Mouse (Mus musculus): ENCODE results near the gene Syngap1. TPM values are rescaled to one million over a fixed set of nuclear protein-coding genes. Genes with fewer than 3 reads are reported as not detected.

Syngap1 gene
- polyA plus RNA-seq, 2 experiments from 2014 or later = not detected

DNA sequence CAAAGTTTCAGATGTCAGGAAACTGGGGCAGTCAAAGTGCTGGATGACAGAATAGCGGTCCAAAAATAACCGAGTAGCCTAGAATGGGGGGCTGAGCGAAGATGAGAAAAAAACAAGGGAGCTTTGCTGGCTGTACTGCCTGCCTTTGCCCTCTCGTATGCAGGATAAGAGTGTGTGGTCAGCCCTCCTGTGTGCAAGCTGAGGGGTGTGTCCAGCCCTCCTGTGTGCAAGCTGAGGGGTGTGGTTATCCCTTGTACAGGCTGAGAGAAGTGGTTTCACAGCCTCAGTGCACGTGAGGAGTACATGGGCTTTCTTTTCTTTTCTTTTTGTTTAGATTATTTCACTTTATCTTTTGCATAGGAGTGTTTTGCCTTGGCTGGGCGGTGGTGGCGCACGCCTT lies 54.5 kb downstream of the Syngap1 start:
- no peak for ATAC-seq

DNA sequence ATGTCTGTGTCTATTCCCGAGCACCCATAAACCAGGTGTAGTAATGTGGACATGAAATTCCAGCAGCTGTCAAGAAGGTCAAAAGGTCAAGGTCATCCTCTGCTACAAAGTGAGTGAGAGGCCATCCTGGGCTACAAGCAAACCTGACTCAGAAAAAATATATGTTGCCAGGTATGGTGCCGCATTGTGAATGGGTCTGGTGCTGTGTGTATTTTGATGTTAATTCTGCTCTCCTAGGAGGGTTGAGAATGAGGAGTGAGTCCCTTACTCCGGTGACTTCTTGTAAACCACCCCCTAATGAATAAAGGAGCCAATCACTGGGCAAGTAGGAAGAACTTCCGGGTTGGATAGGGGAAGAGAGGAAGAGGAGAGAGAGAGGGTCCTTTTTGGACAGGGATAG lies 56.6 kb downstream of the Syngap1 start:
- no peak for ATAC-seq

DNA sequence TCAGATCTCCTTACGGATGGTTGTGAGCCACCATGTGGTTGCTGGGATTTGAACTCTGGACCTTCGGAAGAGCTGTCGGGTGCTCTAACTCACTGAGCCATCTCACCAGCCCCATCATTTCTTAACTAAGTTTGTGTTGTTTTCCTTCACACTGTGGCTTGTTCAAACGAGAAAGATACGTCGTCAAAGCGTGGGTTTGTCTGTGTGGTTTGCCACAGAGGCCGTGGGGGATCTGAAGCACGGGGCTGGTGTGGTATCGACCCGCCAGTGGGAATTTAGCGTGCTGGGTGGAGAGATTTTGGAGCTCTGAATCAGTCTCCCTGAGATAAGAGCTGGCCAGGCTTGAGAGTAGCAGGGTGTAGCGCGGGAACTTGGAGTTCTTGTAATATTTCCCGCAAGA lies 57.2 kb downstream of the Syngap1 start:
- ATAC-seq = no peak

DNA sequence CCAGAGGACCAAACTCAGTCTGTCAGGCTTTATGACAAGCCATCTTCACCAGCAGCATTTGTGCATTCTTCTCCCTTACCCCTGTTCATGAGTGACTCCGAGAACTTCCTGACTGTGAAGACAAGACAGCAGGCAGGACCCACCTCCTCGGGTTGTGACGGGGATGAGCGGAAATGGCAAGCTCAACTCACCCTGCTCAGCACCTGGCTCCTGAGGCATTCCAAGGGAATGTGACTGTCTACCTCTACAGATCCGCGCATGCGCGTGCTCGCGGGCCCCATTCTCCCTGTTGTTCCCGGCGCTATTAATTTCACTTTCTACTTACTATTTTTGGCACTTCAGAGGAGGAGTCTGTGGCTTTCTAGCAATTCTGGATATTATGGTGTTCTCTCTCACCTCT lies 58.9 kb downstream of the Syngap1 start:
- peak; percentile 69 for ATAC-seq

DNA sequence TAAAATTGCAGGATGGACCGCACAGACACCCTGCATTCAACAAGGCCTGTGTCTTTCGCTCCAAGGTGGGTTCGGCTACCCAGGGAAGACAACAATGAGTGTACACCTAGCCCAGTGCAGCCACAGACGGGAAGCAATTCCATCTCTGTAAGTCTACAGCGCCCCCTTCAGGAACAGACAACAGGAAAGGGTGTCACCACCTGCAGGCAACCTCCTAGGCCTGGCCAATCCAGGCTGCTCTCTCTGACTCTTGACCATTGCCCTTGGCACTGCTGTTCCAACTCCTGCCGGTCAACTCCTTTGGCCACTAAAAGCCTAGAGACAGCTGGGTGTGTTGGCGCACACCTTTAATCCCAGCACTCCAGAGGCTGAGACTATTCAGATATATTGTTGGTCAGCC lies 60.1 kb downstream of the Syngap1 start:
- ATAC-seq = no peak

DNA sequence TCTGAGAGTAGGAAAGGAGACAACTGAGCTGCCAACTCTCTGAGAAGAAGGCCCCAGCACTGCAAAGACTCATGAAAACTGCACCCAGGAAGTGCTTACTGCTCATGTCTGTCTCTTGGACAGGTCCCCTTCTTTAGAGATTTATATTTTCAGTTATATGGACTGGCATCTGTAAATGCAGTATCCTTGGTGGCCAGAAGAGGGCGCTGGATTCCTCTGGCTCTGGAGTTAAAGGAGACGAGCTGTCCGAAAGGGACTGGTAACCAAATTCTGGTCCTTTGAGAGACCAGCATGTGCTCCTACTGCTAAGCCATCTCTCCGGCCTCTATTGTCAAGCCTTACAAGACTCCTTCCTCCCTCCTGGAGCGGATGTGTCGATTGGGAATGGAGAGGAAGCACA lies 60.8 kb downstream of the Syngap1 start:
- ATAC-seq = no peak

DNA sequence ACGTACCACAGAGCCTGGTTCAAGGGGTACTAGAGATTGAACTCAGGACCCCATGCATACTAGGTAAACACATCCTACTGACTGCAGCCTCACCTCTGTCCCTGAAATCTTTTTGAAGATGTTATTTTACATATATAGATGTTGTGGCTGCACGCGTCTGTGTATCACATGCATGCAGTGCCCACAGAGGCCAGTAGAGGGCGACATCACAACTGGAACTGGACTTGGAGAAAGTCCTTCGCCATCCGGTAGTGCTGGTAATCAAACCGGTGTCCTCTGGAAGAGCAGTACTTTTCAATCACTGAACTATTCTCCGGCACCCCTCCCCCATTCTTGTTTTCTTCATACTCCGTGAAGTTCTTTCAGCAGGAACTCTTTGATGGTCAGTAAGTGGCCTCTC lies 63.4 kb downstream of the Syngap1 start:
- no peak for ATAC-seq

DNA sequence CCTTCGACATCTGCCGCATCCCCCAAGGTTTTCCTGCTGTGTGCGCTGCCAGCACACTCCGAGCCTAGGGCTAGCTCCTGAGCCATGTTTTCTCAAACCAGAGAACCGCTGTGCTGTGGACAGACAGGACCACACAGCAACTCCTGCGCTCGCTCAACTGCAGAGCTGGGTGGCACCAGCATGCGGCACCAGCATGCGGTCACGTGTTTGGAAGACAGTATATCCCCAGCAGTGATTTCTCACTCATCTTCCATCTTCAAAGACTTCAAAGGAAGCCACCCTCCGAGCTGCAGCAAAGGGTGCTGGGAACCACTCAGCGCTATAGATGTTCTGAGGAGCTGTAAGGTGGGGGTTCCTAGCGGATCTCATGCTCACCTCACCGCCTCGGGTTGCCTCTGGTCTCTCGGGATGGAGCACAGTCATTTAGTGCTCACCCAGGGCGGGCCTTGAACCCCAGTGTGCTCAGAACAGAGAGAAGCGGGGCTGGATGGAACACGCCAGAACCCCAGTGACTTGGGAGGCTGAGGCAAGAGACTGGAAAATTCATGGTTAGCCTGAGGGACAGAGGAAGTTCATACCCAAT lies 63.9 kb downstream of the Syngap1 start:
- ATAC-seq = no peak

DNA sequence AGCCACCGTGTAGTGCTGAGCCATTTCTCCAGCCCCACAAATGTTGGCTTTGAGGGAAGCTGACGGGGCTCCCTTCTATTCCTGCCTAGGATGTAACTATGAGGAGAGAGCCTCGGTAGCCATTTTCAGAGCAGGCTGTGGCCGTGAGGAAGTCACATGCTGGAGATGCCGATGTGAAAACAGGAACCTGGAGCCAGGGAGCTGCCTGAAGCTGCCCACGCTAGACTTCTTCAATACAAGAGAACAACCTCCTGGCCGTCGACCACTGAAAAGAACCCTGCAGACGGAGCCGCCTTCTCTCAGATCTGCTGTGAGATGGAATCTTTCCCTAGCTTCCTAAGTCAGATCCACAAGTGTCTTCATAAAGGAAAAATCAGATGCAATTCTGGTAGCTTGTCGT lies 64.6 kb downstream of the Syngap1 start:
- no peak for ATAC-seq

DNA sequence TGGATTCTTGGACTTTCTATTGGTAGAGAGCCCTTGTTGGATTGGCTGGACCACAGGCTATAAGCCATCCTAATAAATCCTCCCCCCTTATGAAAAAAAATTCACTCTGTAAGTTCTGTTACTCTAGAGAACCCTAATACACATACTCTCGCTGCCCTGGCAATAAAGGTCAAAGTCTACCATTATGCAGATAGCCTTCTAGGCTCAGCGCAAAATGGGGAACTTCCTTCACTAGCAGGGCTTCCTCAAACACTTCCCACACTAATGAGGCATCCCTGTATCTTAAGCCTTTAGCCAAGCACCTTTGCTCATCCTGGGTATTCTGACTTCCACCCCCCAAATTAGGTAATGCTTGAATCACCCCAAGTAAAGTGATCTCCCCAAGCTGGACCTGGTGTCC lies 67.2 kb downstream of the Syngap1 start:
- no peak for ATAC-seq

DNA sequence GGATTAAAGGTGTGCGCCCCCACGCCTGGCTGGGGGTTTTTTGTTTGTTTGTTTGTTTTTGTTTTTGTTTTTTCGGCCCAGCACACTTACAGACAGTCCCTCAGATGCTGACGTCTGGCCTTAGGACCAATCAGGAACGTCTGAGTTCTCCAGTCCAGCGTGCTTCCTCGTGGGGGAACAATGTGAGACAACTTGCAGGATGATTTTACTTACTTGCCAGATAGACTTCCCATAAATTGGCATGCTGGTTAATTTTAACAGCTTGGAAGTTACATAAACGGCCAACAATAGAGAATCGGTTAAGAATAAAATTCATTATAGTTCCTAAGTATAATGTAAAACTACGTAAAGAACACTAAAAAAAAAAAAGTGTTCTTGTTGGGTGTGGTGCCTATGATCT lies 70.1 kb downstream of the Syngap1 start:
- no peak for ATAC-seq

DNA sequence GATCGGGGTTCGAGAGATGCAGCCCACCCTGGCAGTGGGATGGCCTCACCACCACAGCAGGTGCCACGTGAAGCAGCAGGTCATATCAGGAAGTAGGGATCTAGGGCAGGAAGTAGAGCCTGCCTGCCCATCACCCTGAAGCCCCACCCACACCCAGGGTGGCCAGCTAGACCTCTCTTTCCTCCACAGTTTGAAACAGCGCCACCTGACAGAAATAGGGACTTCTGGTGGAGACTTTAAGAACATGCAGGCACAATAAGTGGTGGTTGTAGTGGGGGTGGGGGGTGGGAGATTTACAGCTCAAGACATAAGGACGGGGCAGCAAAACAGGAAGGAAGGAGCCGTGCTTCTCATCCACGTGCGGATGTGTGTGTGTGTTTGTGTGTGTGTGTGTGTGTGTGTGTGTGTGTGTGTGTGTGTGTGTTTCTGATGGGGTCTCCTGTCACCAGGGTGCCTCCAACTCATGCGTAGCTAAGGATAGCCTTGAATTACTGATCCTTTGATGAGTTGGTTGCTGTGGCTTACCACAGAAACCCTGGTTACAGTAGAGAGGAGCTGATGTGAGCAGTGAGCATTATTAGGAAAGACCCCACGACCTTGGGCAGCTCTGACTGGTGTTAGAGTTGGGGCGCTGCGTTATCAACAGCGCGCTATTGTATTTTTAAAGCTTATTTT lies 71.1 kb downstream of the Syngap1 start:
- ATAC-seq = peak; percentile 82

DNA sequence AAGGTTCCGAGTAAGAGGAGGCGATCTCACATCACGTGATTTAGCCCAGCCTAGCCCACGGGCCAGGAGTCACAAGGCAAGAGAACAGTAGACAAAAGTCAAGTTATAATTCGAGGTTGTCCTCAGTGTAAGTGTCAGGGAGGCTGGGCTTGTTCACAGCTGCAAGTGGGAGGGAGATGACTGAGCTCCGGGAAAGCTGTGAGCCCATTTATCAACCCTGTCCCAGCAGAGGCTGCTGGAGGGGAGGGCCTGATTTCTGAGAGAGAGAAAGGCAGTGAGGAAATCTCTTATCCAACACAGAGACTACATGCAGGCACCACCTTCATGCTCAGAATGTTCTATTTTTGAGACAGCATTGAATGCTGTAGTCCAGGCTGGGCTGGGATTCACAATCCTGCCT lies 71.9 kb downstream of the Syngap1 start:
- no peak for ATAC-seq

DNA sequence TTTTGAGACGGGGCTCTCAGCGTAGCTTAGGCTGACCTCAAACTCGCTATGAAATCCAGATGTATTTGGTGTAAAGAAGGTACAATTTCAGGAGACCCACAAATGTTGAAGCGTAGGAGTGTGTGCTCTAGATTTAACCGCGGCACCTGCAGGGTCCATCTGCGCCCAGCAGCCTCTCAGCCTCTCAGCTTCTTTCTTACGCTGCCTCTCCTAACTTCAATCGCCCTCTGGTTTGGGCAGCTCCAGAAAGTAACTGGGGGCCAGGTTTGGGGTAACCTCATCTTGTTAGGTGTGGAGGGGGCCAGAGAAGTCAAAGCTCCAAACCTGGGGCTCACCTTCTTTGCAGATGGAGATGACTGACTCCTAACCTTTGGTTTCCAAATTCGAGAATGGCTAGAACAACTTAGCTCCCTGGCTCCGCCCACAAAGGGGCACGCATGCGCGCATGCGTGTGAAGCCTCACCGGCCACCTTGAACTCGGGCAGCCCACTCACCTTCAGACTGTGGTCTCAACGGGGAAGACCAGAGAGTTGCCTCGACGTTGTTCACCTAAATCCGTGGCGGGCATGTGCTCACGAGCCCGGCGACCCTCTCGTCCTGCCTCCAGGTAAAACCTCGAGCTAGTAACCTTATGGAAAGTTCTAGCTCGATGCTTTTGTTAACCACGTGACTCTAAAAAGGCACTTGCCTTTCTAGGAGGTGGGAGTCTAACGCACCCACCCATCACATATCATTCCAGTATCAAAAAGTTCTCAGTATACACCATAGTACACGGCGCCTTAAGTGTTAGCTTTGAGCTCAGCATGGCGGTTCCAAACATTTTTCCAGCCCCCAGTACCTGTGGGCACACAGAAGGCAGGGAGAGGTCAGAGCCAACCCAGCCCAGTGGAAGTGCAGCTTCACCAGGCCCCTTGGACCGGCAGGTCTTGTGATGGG lies 76.8 kb downstream of the Syngap1 start:
- ATAC-seq = peak; percentile 86

DNA sequence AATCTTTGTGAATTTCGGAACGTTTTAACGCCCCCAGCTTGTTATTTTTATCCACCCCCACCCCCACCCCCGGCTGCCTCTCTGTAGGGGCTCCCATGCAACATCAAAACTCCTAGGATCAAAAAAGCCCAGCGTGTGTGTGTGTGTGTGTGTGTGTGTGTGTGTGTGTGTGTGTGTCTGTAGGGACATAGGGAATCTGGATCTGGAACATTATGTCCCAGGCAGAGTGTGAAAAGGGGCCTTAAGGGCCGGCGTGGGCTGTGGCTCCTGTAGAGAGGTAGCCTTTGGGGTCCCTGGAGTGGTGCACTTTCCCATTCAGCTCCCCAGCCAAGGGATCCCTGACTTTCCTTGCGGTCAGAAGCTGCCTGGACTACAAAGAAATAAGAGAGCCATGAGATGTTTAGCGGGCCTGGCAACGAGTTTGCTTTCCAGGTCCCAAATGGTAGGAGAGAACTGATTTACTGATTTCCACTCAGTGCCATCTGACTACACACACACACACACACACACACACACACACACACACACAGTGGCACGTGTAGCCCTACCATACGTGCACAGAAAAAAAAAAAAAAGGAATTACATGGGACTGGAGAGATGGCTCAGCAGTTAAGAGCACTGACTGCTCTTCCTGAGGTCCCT lies 77.6 kb downstream of the Syngap1 start:
- no peak for ATAC-seq

DNA sequence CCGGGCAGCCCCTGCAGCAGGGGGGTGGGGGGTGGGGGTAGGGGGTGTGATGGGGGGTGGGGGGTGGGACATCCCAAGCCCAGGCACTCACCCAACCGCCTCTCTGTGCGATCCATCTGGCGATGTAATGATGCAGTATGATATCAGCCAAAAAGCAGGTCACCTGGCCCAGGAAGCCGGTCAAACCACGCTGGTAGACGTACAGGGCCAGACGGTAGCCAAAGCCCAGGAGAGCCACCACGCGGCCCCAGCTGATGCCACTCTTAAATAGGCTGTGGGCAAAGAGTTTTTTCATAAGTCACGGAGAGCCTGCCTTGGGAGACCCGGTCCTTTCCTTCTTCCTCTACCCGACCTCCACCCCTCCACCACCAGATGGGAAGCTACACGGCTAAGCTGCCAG lies 80.0 kb downstream of the Syngap1 start:
- ATAC-seq = no peak

DNA sequence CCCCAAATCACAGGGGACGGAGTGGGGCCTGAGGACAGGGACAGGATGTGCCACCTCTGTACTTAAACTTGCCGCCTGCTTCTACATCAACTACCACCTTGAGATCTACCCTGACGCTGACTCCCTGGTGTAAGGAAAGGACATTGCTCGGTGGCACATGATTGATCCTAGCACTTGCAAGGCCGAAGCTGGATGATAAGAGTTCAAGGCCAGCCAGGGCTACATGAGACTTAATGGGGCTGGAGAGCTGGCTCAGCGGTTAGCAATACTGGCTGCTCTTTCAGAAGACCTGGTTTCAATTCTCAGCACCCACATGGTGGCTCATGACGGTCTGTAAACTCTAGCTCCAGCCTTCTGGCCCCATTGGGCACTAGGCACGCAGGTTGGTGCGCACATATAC lies 80.7 kb downstream of the Syngap1 start:
- no peak for ATAC-seq

Other genes starting within 250 kb of the Syngap1 start
- gene Crebrf, start 225.6 kb upstream of the Syngap1 start, polyA plus RNA-seq (2017; shearing (Covaris generic)) = 10 to 100 TPM; 31.2 to 37.5 TPM
- gene Bnip1, start 160.2 kb upstream of the Syngap1 start, polyA plus RNA-seq (2017; shearing (Covaris generic)) = 10 to 100 TPM; 32.6 to 41.1 TPM
- gene Nkx2-5, start 96.2 kb upstream of the Syngap1 start, polyA plus RNA-seq (2017; shearing (Covaris generic)) = not detected
- 1 to 10 TPM; 2.0 to 4.5 TPM for gene Kifc5b, start 24.2 kb upstream of the Syngap1 start, polyA plus RNA-seq (2017; shearing (Covaris generic))
- 10 to 100 TPM; 10.4 to 13.5 TPM for gene Phf1, start 8.2 kb upstream of the Syngap1 start, polyA plus RNA-seq (2017; shearing (Covaris generic))
- 100 to 1,000 TPM; 147 to 198 TPM for gene Cuta, start 1.7 kb upstream of the Syngap1 start, polyA plus RNA-seq (2017; shearing (Covaris generic))
- 1 to 10 TPM; 8.6 to 9.8 TPM for gene Zbtb9, start 31.9 kb downstream of the Syngap1 start, polyA plus RNA-seq (2017; shearing (Covaris generic))
- gene Bak1, start 87.8 kb downstream of the Syngap1 start, polyA plus RNA-seq (2017; shearing (Covaris generic)) = 10 to 100 TPM in 1 of 2 experiments, 1 to 10 TPM in 1; 9.8 to 17.6 TPM
- 1 to 10 TPM; 5.8 to 6.4 TPM for gene Itpr3, start 116.1 kb downstream of the Syngap1 start, polyA plus RNA-seq (2017; shearing (Covaris generic))
- gene Uqcc2, start 192.7 kb downstream of the Syngap1 start, polyA plus RNA-seq (2017; shearing (Covaris generic)) = 100 to 1,000 TPM; 133 to 145 TPM
- not detected for gene Ip6k3, start 226.5 kb downstream of the Syngap1 start, polyA plus RNA-seq (2017; shearing (Covaris generic))